In the genomic region with DNA sequence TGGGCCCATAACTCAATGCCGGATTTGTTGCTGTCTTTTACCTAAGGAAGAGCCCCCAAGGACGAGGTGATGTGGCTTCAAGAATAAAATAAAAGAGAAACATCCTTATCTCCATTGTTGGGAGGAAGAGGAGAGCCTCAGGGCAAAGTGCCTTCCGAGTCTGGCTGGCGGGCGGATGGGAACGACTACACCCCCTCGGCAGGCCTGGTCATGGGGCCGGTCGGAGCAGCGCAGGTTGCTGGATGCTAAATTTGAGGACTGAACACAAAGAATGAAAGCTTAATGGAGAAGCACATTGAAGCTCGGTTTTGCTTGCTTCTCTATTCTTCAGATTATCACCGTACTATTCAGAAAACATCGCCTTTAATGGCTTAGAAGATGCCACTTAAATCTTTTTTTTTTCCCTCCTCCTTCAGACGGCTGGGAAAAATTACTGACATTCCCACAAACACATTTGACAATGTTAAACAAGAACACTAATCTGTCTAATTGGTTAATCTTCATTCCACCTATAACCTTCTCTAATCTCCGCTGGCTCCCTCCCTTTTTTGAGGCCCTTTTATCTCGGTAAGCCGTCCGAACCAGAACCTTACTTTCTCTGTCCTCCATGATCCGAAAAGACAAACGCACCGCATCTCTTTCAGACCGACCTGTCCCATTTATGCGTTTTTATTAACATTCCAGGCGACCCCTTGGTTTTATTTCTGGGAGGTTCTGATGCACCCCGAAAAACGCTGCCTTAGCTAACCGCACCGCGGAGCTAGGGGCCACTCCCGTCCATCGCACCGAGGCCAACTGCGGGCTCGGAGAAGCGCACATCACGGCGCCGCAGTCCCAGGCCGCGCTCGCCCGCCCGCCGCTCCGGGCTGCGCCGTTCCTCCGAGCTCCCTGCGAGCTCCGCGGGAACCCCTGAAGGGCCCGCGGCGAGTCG, we compare ENCODE assay signal across 9 mouse cellular contexts. TPM values are rescaled to one million over a fixed set of nuclear protein-coding genes. Genes with fewer than 3 reads are reported as not detected.
DNase-seq lines count a peak whose midpoint lies in the region; ATAC-seq and TF ChIP-seq lines count a peak whose summit lies in the region.
"Had no signal": no experiment of that assay in that cellular context is flagged by ENCODE, and none has a peak within 500 bp of the region (broad histone marks: within the 10 kb centered on the region; RNA-seq: fewer than 3 reads in every experiment).

No protein-coding gene starts in this region.

- peaks cover 8% of the 10 kb centered on the region for H3K4me1 ChIP-seq in hindbrain, postnatal 0 days (ENCODE audit: insufficient read depth, low read length)
- H3K4me1 ChIP-seq in lung, embryonic 16.5 days (replicated peaks; ENCODE audit: control insufficient read depth, insufficient read depth, low read length): peaks cover 21% of the 10 kb centered on the region

- TF ChIP-seq CTCF in brain, embryonic 14.5 days (IDR thresholded peaks at IDR 0.05; ENCODE audit: borderline replicate concordance, extremely low read depth, insufficient read depth, insufficient read length): no peak
- TF ChIP-seq CTCF in hindbrain, postnatal 0 days (IDR thresholded peaks at IDR 0.05; ENCODE audit: low read depth): no peak; the same call in 1 of the 2 replicates

- H3K4me3 ChIP-seq in hindbrain, postnatal 0 days (ENCODE audit: low read length): peak overlapping the region; percentile 74
- H3K4me3 ChIP-seq in lung, embryonic 16.5 days (ENCODE audit: low read length): peak overlapping the region; percentile 89

- no peaks in the 10 kb centered on the region for H3K9me3 ChIP-seq in hindbrain, postnatal 0 days (ENCODE audit: low read length)
- peaks cover 4% of the 10 kb centered on the region for H3K9me3 ChIP-seq in lung, embryonic 16.5 days (ENCODE audit: control insufficient read depth, low read length)

- H3K36me3 ChIP-seq in hindbrain, postnatal 0 days (ENCODE audit: insufficient read depth, low read length): no peaks in the 10 kb centered on the region; the same call in 1 of the 2 replicates
- H3K36me3 ChIP-seq in lung, embryonic 16.5 days (ENCODE audit: control insufficient read depth, insufficient read depth, low read length): peaks cover 6% of the 10 kb centered on the region; the same call in 1 of the 2 replicates

- ATAC-seq in erythroid progenitor cell, adult 5-6 weeks (replicated peaks; ENCODE audit: low FRiP score, poor library complexity, severe bottlenecking): peak; percentile 71
- peak; percentile 82 for ATAC-seq in hindbrain, postnatal 0 days
- ATAC-seq in lung, embryonic 16.5 days (ENCODE audit: low read depth): peak; percentile 76

- H3K9ac ChIP-seq in hindbrain, postnatal 0 days (replicated peaks; ENCODE audit: low read length): peak overlapping the region; percentile 89
- peak overlapping the region; percentile 86 for H3K9ac ChIP-seq in lung, embryonic 16.5 days (ENCODE audit: low read length)

- TF ChIP-seq POLR2A in brain, embryonic 14.5 days (IDR thresholded peaks at IDR 0.05; ENCODE audit: borderline replicate concordance, extremely low read depth, insufficient read depth, insufficient read length, poor library complexity, severe bottlenecking): no peak

- H3K27me3 ChIP-seq in hindbrain, postnatal 0 days (ENCODE audit: insufficient read depth, low read length): no peaks in the 10 kb centered on the region
- no peaks in the 10 kb centered on the region for H3K27me3 ChIP-seq in lung, embryonic 16.5 days (ENCODE audit: control insufficient read depth, insufficient read depth, low read depth, low read length)

- H3K4me2 ChIP-seq in hindbrain, postnatal 0 days (ENCODE audit: low read depth, low read length): peak overlapping the region; percentile 55
- peak overlapping the region; percentile 79 for H3K4me2 ChIP-seq in lung, embryonic 16.5 days (ENCODE audit: low read depth, low read length)

- 1% methylated on average over 51 of the region's 55 CpGs for WGBS in hindbrain, postnatal 0 days
- 3% methylated on average over 44 of the region's 55 CpGs for WGBS in lung, embryonic 16.5 days

- peak overlapping the region; percentile 98 for H3K27ac ChIP-seq in hindbrain, postnatal 0 days
- peak overlapping the region; percentile 91 for H3K27ac ChIP-seq in lung, embryonic 16.5 days (ENCODE audit: low read length)

- DNase-seq in cerebellum, adult 18-20 months: peak; percentile 30 to 42
- no peak for DNase-seq in cerebellum, adult 11-12 months
- peak; percentile 84 for DNase-seq in A20 (ENCODE audit: low read depth, low spot score)
- DNase-seq in brain, embryonic 14.5 days (ENCODE audit: low read depth): peak; percentile 68
- peak; percentile 39 for DNase-seq in hindbrain, postnatal 0 days (ENCODE audit: low spot score)
- peak; percentile 69 for DNase-seq in retina, adult 2 months (ENCODE audit: low read depth, low spot score)

RNA-seq across cellular contexts. Expression of a gene that starts 0.7 kb away (rescaled TPM):
- polyA plus RNA-seq in brain, embryonic 14.5 days (2012; rRNA removed): 36.6 and 46.6 TPM in 2 replicates
- 36.9 and 49.0 TPM in 2 replicates for total RNA-seq in erythroid progenitor cell, adult 5-6 weeks (2015; ENCODE audit: low replicate concordance)
- 34.3 and 34.7 TPM in 2 replicates for total RNA-seq in erythroid progenitor cell, adult 5-6 weeks (2017; ENCODE audit: low replicate concordance)
- 104 TPM in 2 replicates for total RNA-seq in hindbrain, postnatal 0 days (2014; rRNA removed)
- 67.5 and 71.5 TPM in 2 replicates for polyA plus RNA-seq in hindbrain, postnatal 0 days (2015; fragmentation: Nextera tagmentation; extraction: Ambion mirVana)
- 48.2 and 50.1 TPM in 2 replicates for polyA plus RNA-seq in lung, embryonic 16.5 days (2015; fragmentation: Nextera tagmentation; extraction: Ambion mirVana)

RNA-seq across cellular contexts. Expression of a gene that starts 32.3 kb away (rescaled TPM):
- 0.59 and 0.98 TPM in 2 replicates for polyA plus RNA-seq in brain, embryonic 14.5 days (2012; rRNA removed)
- total RNA-seq in erythroid progenitor cell, adult 5-6 weeks (2015; ENCODE audit: low replicate concordance): not detected in 2 replicates
- total RNA-seq in erythroid progenitor cell, adult 5-6 weeks (2017; ENCODE audit: low replicate concordance): not detected in 2 replicates
- total RNA-seq in hindbrain, postnatal 0 days (2014; rRNA removed): 0.37 and 5.0 TPM in 2 replicates
- 0.18 and 0.25 TPM in 2 replicates for polyA plus RNA-seq in hindbrain, postnatal 0 days (2015; fragmentation: Nextera tagmentation; extraction: Ambion mirVana)
- 0.10 and 0.20 TPM in 2 replicates for polyA plus RNA-seq in lung, embryonic 16.5 days (2015; fragmentation: Nextera tagmentation; extraction: Ambion mirVana)
- total RNA-seq: layer of hippocampus, postnatal 14 days had no signal

RNA-seq across cellular contexts. Expression of a gene that starts 47.7 kb away (rescaled TPM):
- 20.4 and 27.0 TPM in 2 replicates for polyA plus RNA-seq in brain, embryonic 14.5 days (2012; rRNA removed)
- total RNA-seq in erythroid progenitor cell, adult 5-6 weeks (2015; ENCODE audit: low replicate concordance): 3.2 and 7.1 TPM in 2 replicates
- total RNA-seq in erythroid progenitor cell, adult 5-6 weeks (2017; ENCODE audit: low replicate concordance): 6.3 and 13.5 TPM in 2 replicates
- 37.1 and 37.5 TPM in 2 replicates for total RNA-seq in hindbrain, postnatal 0 days (2014; rRNA removed)
- polyA plus RNA-seq in hindbrain, postnatal 0 days (2015; fragmentation: Nextera tagmentation; extraction: Ambion mirVana): 26.1 and 29.3 TPM in 2 replicates
- 2.6 and 2.9 TPM in 2 replicates for polyA plus RNA-seq in lung, embryonic 16.5 days (2015; fragmentation: Nextera tagmentation; extraction: Ambion mirVana)
